Mouse (Mus musculus): ENCODE measurements around the gene Cnot10.

Cnot10 gene

DNA sequence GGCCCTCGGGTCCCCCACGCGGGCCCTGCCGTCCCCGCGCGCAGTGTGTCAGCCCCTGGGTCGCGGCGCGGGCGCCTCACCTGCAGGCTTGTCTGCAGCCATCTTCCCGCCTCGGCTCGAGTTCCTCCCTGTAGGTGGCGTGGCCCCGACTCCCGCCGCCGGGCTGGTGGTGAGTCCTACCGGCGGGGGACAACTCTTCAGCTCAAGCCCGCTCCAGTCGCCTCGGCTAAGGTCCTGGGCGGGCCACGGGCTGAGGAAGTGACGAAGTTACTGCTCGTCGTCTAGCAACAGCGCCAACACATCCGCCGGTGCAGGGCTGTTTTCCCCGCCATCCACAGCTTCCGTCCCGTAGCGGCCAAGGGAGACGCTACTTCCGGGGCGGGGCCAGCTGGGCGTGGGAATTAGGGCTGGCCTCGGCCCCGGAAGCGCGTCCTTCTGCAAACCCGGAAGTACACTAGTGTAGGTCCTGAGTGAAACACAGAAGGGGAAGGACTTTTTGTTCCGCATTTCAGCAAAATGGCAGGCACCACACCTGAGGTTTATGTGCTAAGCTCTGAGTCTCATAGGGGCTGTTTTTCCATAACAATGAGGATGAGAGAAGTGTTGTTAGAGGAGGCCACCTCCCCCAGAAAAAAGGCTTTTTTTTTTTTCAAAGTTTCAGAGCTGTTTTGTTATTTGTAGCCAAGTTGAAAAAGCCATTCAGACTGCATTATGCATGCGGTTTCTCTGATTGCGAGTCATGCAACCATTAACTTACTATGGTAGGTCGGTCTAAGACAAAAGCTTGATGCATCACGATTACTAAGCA, at the start of gene Cnot10:
Cnot10 (minus strand) TSS at position 346 of the 808 bp plus-strand sequence.
- in situ Hi-C loops (cut with MboI, MseI), result loop anchor here (10.0 kb wide), 1 partner anchor 95 kb away; the partner anchor contains the start of gene Cmtm6

DNA sequence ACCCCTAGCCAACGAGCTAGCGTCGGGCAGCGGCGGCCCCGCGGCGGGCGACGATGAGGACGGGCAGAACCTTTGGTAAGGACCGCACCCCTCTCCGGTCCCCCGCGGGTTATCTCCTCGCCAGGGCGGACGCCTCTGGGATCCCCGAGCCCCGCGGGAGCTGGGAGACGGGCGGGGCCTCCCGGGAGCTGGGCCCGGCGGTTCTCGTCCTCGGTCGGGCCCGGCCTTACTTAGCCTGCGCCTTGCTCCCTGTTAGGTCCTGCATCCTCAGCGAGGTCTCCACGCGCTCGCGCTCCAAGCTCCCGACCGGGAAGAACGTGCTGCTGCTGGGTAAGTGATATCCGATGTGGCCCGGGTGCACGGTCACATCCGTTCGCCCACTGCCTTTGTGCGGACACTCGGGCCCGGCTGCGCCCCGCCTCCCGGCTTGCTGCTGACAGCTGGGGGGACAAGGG, 49.0 kb upstream of the Cnot10 start:
- in situ Hi-C loops (cut with MboI, MseI), result no loop called here

- in situ Hi-C loops (cut with MboI, MseI), result no loop called here
Observed at GRCm38 (mm10) chr9:114688252-114688952, 48.4 kb upstream of the Cnot10 start, which contains the start of gene Dync1li1. Dync1li1 (plus strand) TSS chr9:114688790.

- in situ Hi-C loops (cut with MboI, MseI), result no loop called here
Observed at GRCm38 (mm10) chr9:114687639-114688038, 47.7 kb upstream of the Cnot10 start.

GRCm38 (mm10) chr9:114686245-114686644, 46.3 kb upstream of the Cnot10 start:
- in situ Hi-C loops (cut with MboI, MseI), result no loop called here

- in situ Hi-C loops (cut with MboI, MseI), result no loop called here
Observed at GRCm38 (mm10) chr9:114682193-114682592, 42.2 kb upstream of the Cnot10 start.

DNA sequence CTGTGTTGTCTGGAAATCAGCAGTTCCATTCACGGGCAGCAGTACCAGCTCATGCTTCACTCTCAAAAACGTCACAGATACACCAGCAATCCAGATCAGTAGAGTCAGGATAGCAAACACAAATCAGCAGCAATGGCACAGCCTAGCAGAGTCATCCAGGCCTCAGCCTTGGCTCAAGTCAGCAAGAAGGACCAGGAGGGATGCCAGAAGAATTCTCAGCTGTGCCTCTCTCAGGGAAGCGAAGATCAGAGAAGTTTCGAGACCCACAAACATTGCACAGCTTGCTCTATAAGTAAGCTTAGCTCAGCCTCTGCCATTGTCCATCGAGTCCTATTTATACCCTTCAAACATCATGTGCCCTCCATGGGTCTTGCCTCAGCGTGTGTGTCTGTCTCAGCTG, 40.5 kb upstream of the Cnot10 start:
- in situ Hi-C loops (cut with MboI, MseI), result no loop called here

- in situ Hi-C loops (cut with MboI, MseI), result no loop called here
Observed at GRCm38 (mm10) chr9:114679944-114680343, 40.0 kb upstream of the Cnot10 start.

- in situ Hi-C loops (cut with MboI, MseI), result no loop called here
Observed at GRCm38 (mm10) chr9:114678576-114678975, 38.6 kb upstream of the Cnot10 start.

- in situ Hi-C loops (cut with MboI, MseI), result no loop called here
Observed at GRCm38 (mm10) chr9:114673626-114674025, 33.6 kb upstream of the Cnot10 start.

DNA sequence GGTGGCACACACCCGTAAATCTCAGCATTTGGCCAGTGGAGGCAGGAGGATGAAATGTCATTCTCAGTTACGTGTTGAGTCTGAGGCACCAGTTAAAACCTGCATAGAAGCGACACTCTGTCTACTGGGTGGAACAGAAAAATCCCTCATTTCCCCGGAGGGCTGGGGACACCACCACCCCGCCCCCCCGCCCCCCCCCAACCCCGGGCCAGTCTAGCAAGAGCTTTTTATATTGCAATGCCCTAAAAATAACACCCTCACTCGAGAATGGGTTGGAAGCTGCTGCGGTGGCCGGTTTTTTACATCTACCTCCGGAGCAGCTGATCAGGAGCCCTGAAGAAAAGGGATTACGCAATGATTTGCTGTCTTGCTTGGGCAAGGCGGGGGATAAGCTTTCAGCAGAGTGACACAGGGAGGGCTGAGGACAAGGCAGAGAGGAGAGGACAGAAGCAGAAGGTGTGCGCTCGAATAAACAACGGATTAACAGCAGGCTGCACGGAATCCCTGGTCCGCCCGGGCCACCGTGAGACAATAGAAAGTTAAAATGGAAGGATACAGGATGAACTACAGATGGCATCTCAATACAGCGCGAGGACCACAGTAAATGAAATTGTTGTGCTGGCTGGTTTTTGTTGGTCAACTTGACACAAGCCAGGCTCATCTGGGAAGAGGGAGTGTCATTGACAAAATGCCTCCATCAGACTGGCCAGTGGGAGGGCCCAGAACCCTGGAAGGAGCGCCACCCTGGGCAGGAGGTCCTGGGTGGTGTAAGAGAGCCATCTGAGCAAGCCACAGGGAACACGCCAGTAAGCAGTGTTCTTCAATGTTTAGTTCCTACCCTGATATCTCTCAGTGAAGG, 32.9 kb upstream of the Cnot10 start:
- in situ Hi-C loops (cut with MboI, MseI), result no loop called here

- in situ Hi-C loops (cut with MboI, MseI), result no loop called here
Observed at GRCm38 (mm10) chr9:114671946-114672345, 32.0 kb upstream of the Cnot10 start.

- in situ Hi-C loops (cut with MboI, MseI), result no loop called here
Observed at GRCm38 (mm10) chr9:114669011-114669410, 29.0 kb upstream of the Cnot10 start.

GRCm38 (mm10) chr9:114668047-114668446, 28.1 kb upstream of the Cnot10 start:
- in situ Hi-C loops (cut with MboI, MseI), result no loop called here

DNA sequence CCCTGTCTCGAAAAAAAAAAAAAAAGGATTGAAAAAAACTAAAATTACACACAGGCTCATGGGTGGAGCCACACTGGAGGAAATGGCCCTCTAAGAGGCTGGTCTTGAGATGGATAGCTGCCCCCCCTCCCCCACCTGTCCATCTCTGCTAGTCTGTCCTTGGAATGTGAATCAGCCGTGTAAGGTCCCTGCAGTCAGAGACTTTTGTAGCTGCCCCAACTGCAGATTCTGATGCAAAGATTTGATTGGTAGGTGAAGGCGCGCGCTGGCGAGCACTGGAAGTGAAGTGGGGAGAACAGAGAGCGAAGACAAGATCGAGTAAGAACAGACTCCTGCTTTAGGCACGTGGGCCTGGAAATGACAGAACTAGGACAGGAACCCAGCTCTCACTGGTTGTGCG, 26.9 kb upstream of the Cnot10 start:
- in situ Hi-C loops (cut with MboI, MseI), result no loop called here

DNA sequence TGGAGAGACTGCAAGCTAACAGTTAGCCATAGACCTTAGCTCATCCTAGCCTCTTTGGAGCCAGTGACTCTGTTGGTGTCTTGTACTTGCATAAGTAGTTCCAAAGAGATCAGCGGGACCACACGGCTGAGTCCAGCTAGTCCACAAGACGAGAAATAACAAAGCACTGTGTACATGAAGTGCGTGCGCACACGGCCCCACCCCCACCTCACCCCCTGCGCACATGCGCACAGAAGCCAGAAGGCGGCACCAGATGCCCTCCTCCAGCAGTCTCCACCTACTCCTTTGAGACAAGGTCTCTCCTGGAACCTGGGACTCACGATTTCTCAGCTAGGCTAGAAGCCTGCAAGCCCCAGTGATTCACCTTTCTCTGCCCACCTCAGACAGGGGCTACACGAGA, 23.8 kb upstream of the Cnot10 start:
- in situ Hi-C loops (cut with MboI, MseI), result no loop called here

GRCm38 (mm10) chr9:114661991-114662390, 22.0 kb upstream of the Cnot10 start:
- in situ Hi-C loops (cut with MboI, MseI), result no loop called here

- in situ Hi-C loops (cut with MboI, MseI), result no loop called here
Observed at GRCm38 (mm10) chr9:114660983-114661382, 21.0 kb upstream of the Cnot10 start.

GRCm38 (mm10) chr9:114660506-114660905, 20.5 kb upstream of the Cnot10 start:
- in situ Hi-C loops (cut with MboI, MseI), result no loop called here

DNA sequence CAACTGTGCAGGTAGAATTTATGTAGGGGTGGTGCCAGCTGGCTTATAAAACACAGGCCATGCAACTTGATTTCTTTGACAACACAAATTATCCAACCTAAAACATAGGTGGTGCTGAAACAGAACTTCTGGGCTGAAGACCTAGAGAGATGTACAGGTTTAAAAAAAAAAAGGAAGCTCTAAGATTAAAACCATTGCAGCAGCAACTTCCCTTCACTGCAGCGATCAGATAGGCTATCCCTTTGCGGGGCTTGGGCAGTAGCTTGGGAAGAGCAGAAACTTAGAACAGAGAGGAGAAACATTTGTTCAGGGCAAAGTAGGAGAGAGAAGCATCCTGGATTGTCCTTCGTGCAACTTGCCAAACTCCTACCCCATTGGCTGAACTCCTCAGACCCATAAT, 16.7 kb upstream of the Cnot10 start:
- in situ Hi-C loops (cut with MboI, MseI), result no loop called here

DNA sequence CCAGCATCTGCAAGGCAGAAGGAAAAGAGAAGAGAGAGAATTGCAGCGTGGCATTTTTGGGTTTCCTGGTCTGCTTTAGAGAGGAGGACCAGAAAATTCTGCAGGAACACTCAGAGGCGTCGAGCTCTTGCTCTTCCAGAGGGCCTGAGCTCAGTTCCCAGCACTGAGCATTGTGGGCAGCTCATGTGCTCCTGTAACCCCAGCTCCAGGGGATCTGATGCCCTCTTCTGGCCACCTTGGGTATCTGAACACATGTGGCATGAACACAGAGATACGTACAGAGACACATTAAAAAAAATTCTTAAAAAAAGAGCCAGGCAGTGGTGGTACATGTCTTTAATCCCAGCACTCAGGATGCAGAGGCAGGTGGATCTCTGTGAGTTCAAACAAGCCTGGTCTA, 15.4 kb upstream of the Cnot10 start:
- in situ Hi-C loops (cut with MboI, MseI), result no loop called here

All from T-helper 2 cell (primary cell).